Mouse (Mus musculus) liver, embryonic 14.5 days (tissue): Measurements from ENCODE around the gene Bmi1. TPM values are rescaled to one million over a fixed set of nuclear protein-coding genes. Genes with fewer than 3 reads are reported as not detected.

Experiments
- ATAC-seq: fragments of 200-750 bp; cut with Nextera tagmentation; 2 replicates; pipeline ENCODE4 v1.8.0; 2017; ENCODE audit warnings: moderate number of reproducible peaks, mild to moderate bottlenecking, moderate library complexity; ENCODE audit not compliant: insufficient read depth
- DNase-seq, 3 experiments: peaks; one replicate each; pipeline ENCODE4 v3.0.0-alpha.2; 2012 to 2013; ENCODE audit warnings: low read depth in 3 of 3, low spot score in 3 of 3
- H3K27ac ChIP-seq: fragments of 300-500 bp; sonication (generic); 2 replicates; pipeline ENCODE4 v1.5.1; 2014; ENCODE audit warnings: moderate library complexity, mild to moderate bottlenecking, control low read depth, inconsistent platforms
- H3K27me3 ChIP-seq: fragments of 300-500 bp; sonication (generic); 2 replicates; pipeline ENCODE4 v1.6.1; 2014; ENCODE audit warnings: mild to moderate bottlenecking, low read length, moderate library complexity; ENCODE audit not compliant: control insufficient read depth, insufficient read depth
- H3K36me3 ChIP-seq: fragments of 300-500 bp; sonication (generic); replicated peaks from 2 replicates; pipeline ENCODE4 v1.6.1; 2014; ENCODE audit warnings: low read depth; ENCODE audit not compliant: control insufficient read depth, insufficient read depth
- H3K4me1 ChIP-seq, 2 experiments: fragments of 200-500 bp in 1 of 2; fragments of 300-500 bp in 1 of 2; sonication (generic) in 1 of 2; replicated peaks; 2 replicates each; pipeline ENCODE4 v1.6.1; 2012 to 2014; ENCODE audit warnings: antibody characterized with exemption in 1 of 2, inconsistent platforms in 1 of 2, low read length in 1 of 2; ENCODE audit not compliant: control insufficient read depth in 2 of 2, insufficient read depth in 2 of 2
- H3K4me2 ChIP-seq: fragments of 300-500 bp; sonication (generic); 2 replicates; pipeline ENCODE4 v1.6.1; 2014; ENCODE audit warnings: low read depth, mild to moderate bottlenecking, control low read depth, moderate library complexity
- H3K4me3 ChIP-seq, 2 experiments: fragments of 200-500 bp in 1 of 2; fragments of 300-500 bp in 1 of 2; sonication (generic) in 1 of 2; 2 replicates each; pipeline ENCODE4 v1.5.1; 2012 to 2014; ENCODE audit warnings: low read depth in 2 of 2, low read length in 2 of 2, mild to moderate bottlenecking in 2 of 2, control low read depth in 1 of 2, inconsistent platforms in 1 of 2, moderate library complexity in 1 of 2; ENCODE audit not compliant: insufficient read depth in 1 of 2
- H3K9ac ChIP-seq: fragments of 300-500 bp; sonication (generic); replicated peaks from 2 replicates; pipeline ENCODE4 v1.6.1; 2014; ENCODE audit warnings: mild to moderate bottlenecking, control low read depth, moderate library complexity
- H3K9me3 ChIP-seq: fragments of 300-500 bp; sonication (generic); 2 replicates; pipeline ENCODE4 v1.6.1; 2016; ENCODE audit warnings: low read length, mixed read lengths; ENCODE audit not compliant: control insufficient read depth
- CTCF ChIP-seq: IDR thresholded peaks from 2 replicates; pipeline ENCODE4 v1.5.1; 2016; ENCODE audit warnings: antibody characterized with exemption, low read depth, control low read depth
- EP300 ChIP-seq: IDR thresholded peaks from 2 replicates; pipeline ENCODE4 v1.6.1; 2016; ENCODE audit warnings: antibody characterized with exemption, low read depth
- WGBS: fragments of 180-500 bp; shearing (Covaris S2); extraction: QIAGEN DNeasy Blood & Tissue Kit; methylation state at CpG from one replicate; pipeline ENCODE4 v1.1.7; 2014; ENCODE audit not compliant: insufficient replicate concordance; 5-methylcytosine and 5-hydroxymethylcytosine counted together
- polyA plus RNA-seq, 2 experiments: library from polyadenylated mRNA; depleted of rRNA in 1 of 2; stranded (reverse) in 1 of 2; unstranded in 1 of 2; fragments of >200 nt; fragmentation: Nextera tagmentation in 1 of 2; extraction: Ambion mirVana in 1 of 2; gene quantifications; 2 replicates each; pipeline versions ENCODE4 v1.2.1 to v1.2.3; 2012 to 2014

Gene Bmi1
- polyA plus RNA-seq, 2 experiments, result 5.8 TPM

DNA sequence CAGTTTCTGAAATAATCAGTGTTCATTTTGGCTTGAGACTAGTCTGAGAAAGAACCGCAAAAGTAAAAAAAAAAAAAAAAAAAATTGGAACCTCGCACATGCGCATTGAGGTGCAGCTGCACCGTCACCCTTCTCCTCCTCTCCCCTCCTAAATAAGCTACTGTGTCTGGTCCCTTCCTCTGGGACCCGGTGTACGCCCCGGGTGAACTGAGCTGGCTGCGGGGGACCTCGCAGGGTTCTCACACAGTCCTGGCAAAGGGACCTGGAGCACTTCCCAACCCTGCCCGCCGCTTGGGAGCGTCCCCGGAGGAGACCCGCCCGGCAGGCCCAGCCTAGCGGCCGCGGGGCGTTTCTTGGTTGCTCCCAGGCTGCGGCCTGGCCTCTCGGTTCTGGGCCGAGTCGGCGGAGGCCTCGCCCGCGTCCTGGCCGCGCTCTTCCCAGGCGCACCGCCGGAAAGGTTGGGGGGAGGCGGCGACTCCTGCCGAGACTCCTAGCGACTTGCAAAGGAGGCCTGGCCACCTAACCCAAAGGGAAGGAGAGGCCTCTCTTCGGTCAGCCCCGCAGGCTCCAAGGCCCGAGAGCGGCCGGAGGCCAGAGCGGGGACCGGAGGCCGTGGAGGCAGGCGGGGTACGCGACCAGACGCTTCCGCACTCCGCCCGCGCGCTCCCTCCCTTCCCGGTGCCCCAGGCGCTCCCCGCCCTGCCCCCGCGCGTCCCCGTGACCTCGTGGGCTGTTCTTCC is 17.2 kb downstream of the Bmi1 start, which contains the start of gene Spag6:
Spag6 (plus strand) TSS at position 162 of the 740 bp plus-strand sequence.
- no peaks in the 10 kb centered on the region for H3K36me3 ChIP-seq
- H3K27me3 ChIP-seq, result peaks cover 91% of the 10 kb centered on the region
- ATAC-seq, result peak; percentile 74
- peak within 1 kb of the TSS; percentile 0; the same call in 1 of the 2 replicates for H3K9ac ChIP-seq
- no peak within 1 kb of the TSS for H3K27ac ChIP-seq
- TF ChIP-seq EP300 (no peak), CTCF (no peak)
- no peaks in the 10 kb centered on the region for H3K9me3 ChIP-seq
- peak within 1 kb of the TSS; percentile 68 for H3K4me2 ChIP-seq
- H3K4me3 ChIP-seq, result peak within 1 kb of the TSS; percentile 57 to 58
- under 1% methylated on average over 53 of the region's 61 CpGs for WGBS
- peaks cover 0 to 3% of the 10 kb centered on the region in 2 experiments; a peak in 1 of 4 replicates for H3K4me1 ChIP-seq
- no peak for DNase-seq

DNA sequence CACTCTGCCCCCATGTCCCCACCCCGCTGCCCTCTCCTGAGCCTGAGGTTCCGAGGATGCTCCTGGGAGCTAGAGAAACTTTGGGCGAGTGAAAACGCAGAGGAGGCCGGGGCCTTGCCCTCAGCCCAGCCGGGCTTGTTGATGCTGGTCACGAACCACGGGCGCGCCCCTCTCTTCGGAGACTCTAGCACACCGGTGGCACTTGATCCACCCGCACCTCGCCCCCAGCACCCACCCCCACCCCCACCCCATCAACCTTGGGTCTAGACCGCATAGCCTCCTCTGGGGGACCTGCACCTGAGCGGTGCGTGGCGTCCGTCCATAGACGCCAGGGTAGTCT is 17.8 kb downstream of the Bmi1 start:
- no peak for DNase-seq
- H3K4me3 ChIP-seq, result peak overlapping the region; percentile 57 to 58
- peak overlapping the region; percentile 68 for H3K4me2 ChIP-seq
- no peaks in the 10 kb centered on the region for H3K36me3 ChIP-seq
- no peak for TF ChIP-seq EP300
- no peak for TF ChIP-seq CTCF
- H3K4me1 ChIP-seq, result peaks cover 0 to 2% of the 10 kb centered on the region in 2 experiments; a peak in 1 of 4 replicates
- peak overlapping the region; percentile 0; the same call in 1 of the 2 replicates for H3K9ac ChIP-seq
- no peak overlapping the region for H3K27ac ChIP-seq
- 1% methylated on average over 19 of the region's 20 CpGs for WGBS
- H3K9me3 ChIP-seq, result no peaks in the 10 kb centered on the region
- ATAC-seq, result no peak
- H3K27me3 ChIP-seq, result peaks cover 91% of the 10 kb centered on the region

DNA sequence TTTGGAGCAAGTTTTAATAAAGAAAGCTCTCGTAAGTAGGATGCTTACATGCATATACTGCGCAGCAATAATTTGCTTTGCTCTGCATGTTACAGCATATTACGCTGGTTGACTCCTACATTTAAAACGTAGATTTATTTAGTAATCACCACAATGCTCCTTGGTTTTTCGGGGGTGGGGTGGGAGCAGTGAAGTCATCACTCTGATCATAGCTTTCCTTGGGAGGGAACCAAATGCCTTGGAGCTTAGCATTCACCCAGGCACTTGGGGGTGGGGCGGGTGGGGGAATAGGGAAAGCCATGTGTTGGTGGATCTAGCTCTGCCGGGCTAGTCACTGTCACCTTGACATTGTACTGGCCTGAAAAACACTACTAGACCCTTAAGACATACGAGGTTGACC is 18.3 kb downstream of the Bmi1 start:
- Histone ChIP-seq H3K4me1 (peaks cover 0 to 2% of the 10 kb centered on the region in 2 experiments; a peak in 1 of 4 replicates), H3K9ac (no peak overlapping the region), H3K36me3 (no peaks in the 10 kb centered on the region), H3K27ac (no peak overlapping the region), H3K9me3 (no peaks in the 10 kb centered on the region), H3K4me2 (no peak overlapping the region), H3K27me3 (peaks cover 91% of the 10 kb centered on the region), H3K4me3 (no peak overlapping the region)
- WGBS, result 7% methylated on average over 8 of the region's 8 CpGs
- no peak for ATAC-seq
- TF ChIP-seq EP300 (no peak), CTCF (no peak)
- no peak for DNase-seq

DNA sequence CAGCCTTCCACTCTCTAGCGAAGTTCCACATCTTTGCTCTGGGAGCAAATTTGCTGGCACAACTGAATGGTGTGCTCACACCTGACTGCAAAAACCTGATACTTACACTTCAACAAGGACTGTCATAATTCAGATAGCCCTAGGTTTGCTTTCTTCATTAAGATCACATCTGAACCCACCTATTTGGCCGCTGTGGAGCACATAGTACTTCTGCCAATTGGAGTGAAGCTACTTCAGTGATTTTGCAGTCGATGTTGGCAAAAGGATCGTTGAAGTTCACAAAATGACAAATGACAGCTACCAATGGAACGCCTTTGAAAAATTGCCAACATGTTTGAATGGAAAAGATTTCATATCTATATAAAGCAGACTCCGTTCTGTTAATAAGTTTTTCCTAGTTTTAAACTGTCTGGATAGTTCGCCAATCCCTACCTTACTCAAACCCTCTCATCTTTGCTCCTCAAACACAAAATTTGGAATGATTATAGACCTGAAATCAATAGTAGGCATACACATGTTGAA is 18.9 kb downstream of the Bmi1 start:
- Histone ChIP-seq H3K4me3 (no peak overlapping the region), H3K9ac (no peak overlapping the region), H3K4me1 (peaks cover 0 to 2% of the 10 kb centered on the region in 2 experiments; a peak in 1 of 4 replicates), H3K9me3 (no peaks in the 10 kb centered on the region), H3K4me2 (no peak overlapping the region), H3K36me3 (no peaks in the 10 kb centered on the region), H3K27ac (no peak overlapping the region), H3K27me3 (peaks cover 91% of the 10 kb centered on the region)
- no peak for TF ChIP-seq EP300
- TF ChIP-seq CTCF, result no peak
- no peak for ATAC-seq
- 6% methylated on average over 7 of the region's 7 CpGs for WGBS
- no peak for DNase-seq

DNA sequence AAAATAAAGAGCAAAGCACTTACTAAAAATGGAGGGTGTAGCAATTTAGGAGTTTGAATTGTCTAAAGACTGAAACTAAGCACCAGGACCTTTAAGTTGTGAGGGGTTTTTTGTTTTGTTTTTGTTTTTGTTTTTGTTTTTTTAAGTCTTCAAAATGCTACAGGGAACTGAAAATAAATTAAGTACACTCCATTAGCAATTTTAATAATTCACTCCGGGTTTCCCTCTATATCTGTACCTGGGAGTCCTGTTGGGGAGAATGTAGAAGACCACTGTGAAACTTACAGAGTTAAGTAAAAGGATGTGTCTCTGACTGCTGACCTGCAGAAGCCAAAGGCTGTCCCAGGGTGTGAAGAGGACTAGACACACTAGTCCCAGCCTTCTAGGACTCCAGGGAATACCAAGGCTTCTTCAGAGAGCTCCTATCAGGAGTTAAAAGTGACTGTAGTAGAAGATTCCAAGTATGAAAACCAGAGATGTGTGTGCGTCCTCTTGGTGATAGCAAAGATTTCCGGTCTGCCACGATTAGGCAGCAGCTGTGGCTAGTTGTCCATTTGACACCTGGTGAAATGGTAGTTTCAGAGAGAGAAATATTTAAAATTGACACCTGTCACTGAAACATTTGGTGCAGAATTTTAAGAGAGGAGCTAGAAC is 20.9 kb downstream of the Bmi1 start:
- H3K4me2 ChIP-seq, result no peak overlapping the region
- no peaks in the 10 kb centered on the region for H3K9me3 ChIP-seq
- 4% methylated on average over 4 of the region's 4 CpGs for WGBS
- peaks cover 79% of the 10 kb centered on the region for H3K27me3 ChIP-seq
- TF ChIP-seq EP300 (no peak), CTCF (no peak)
- H3K36me3 ChIP-seq, result no peaks in the 10 kb centered on the region
- ATAC-seq (no peak), DNase-seq (no peak)
- H3K9ac ChIP-seq, result no peak overlapping the region
- no peak overlapping the region for H3K27ac ChIP-seq
- peaks cover 0 to 2% of the 10 kb centered on the region in 2 experiments; a peak in 1 of 4 replicates for H3K4me1 ChIP-seq
- no peak overlapping the region for H3K4me3 ChIP-seq
